Mouse (Mus musculus) heart, postnatal 14 days (tissue): ENCODE results near the gene Cers1. TPM values are rescaled to one million over a fixed set of nuclear protein-coding genes. Genes with fewer than 3 reads are reported as not detected.
A peak's percentile ranks its signal among the peaks of the same experiment; 100 is the strongest.

Source experiments
- DNase-seq, 2 experiments: peaks; one replicate each; pipeline ENCODE4 v3.0.0; 2021 to 2022
- intact Hi-C: fragments of 180-260 bp; cut with DNase I; formaldehyde crosslinking; loops from one replicate; pipeline ENCODE4 v1.15.1; 2025
- total RNA-seq, 2 experiments: library from RNA; stranded (reverse); gene quantifications; 2 replicates each; pipeline ENCODE4 v1.2.3; 2021

The Cers1 gene
- total RNA-seq, 2 experiments from 2014 or later = 0.56 to 0.72 TPM

- DNase-seq = no peak
- intact Hi-C loops = no loop called here
These were observed 32.4 kb downstream of the Cers1 start for GRCm38 (mm10) chr8:70347860-70348420.

GRCm38 (mm10) chr8:70351035-70351999, 35.7 kb downstream of the Cers1 start:
- DNase-seq = no peak
- intact Hi-C loops = no loop called here

GRCm38 (mm10) chr8:70352000-70352384, 36.4 kb downstream of the Cers1 start:
- no peak for DNase-seq
- intact Hi-C loops = no loop called here

- no peak for DNase-seq
- intact Hi-C loops = no loop called here
These were observed 37.1 kb downstream of the Cers1 start for GRCm38 (mm10) chr8:70352657-70353151.

- DNase-seq = peak; percentile 100
- intact Hi-C loops = no loop called here
These were observed 37.7 kb downstream of the Cers1 start, which contains the start of gene Upf1 for GRCm38 (mm10) chr8:70353194-70353817. Upf1 (minus strand) TSS chr8:70353278.

- DNase-seq = no peak
- intact Hi-C loops = no loop called here
These were observed 38.4 kb downstream of the Cers1 start for GRCm38 (mm10) chr8:70354004-70354403.

- no peak for DNase-seq
- intact Hi-C loops = no loop called here
These were observed 40.5 kb downstream of the Cers1 start for GRCm38 (mm10) chr8:70356111-70356510.

GRCm38 (mm10) chr8:70359411-70359810, 43.8 kb downstream of the Cers1 start:
- intact Hi-C loops = no loop called here
- DNase-seq = peak; percentile 32 to 57

GRCm38 (mm10) chr8:70360769-70361168, 45.2 kb downstream of the Cers1 start:
- DNase-seq = no peak

GRCm38 (mm10) chr8:70361484-70362032, 46.0 kb downstream of the Cers1 start:
- intact Hi-C loops = no loop called here
- DNase-seq = no peak

More at GRCm38 (mm10) chr8:70360769-70361168, 45.2 kb downstream of the Cers1 start:
- intact Hi-C loops = no loop called here

GRCm38 (mm10) chr8:70364066-70364465, 48.5 kb downstream of the Cers1 start:
- intact Hi-C loops = no loop called here
- DNase-seq = peak in 1 of 2 experiments; percentile 52

- intact Hi-C loops = no loop called here
- DNase-seq = no peak
These were observed 51.0 kb downstream of the Cers1 start for GRCm38 (mm10) chr8:70366588-70366987.

- DNase-seq = no peak
- intact Hi-C loops = no loop called here
These were observed 54.9 kb downstream of the Cers1 start for GRCm38 (mm10) chr8:70370476-70370875.

- intact Hi-C loops = no loop called here
- DNase-seq = no peak
These were observed 56.4 kb downstream of the Cers1 start for GRCm38 (mm10) chr8:70371951-70372350.

GRCm38 (mm10) chr8:70373397-70374317, 58.1 kb downstream of the Cers1 start, which contains the start of gene Comp:
Comp (plus strand) TSS chr8:70373558.
- no peak for DNase-seq
- intact Hi-C loops = no loop called here

- intact Hi-C loops = no loop called here
- DNase-seq = peak; percentile 65 to 79
These were observed 58.8 kb downstream of the Cers1 start for GRCm38 (mm10) chr8:70374318-70374927.

GRCm38 (mm10) chr8:70375212-70375859, 59.8 kb downstream of the Cers1 start:
- DNase-seq = peak in 1 of 2 experiments; percentile 32
- intact Hi-C loops = no loop called here

GRCm38 (mm10) chr8:70376275-70376741, 60.7 kb downstream of the Cers1 start:
- intact Hi-C loops = no loop called here
- DNase-seq = no peak
